8 mouse cellular contexts compared by ENCODE assay signal in the genomic region with DNA sequence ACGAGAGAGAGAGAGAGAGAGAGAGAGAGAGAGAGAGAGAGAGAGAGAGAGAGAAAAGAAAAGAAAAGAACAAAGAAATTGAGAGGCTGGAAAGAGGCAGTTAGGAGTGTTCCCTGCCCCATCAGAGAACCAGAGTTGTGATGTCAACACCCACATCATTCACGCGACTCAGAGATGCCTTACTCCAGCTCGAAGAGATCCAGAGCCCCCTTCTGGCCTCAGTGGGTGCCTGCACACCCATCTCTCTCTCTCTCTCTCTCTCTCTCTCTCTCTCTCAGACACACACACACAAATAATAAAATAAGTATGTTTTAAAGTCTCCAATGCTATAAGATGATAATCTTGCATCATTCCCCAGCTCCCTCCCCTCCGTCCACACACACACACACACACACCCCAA. TPM values are rescaled to one million over a fixed set of nuclear protein-coding genes. Genes with fewer than 3 reads are reported as not detected.
DNase-seq lines count a peak whose midpoint lies in the region; ATAC-seq and TF ChIP-seq lines count a peak whose summit lies in the region.

No protein-coding gene starts in this region.

- no peak overlapping the region for H3K27ac ChIP-seq in midbrain, embryonic 10.5 days (replicated peaks)
- no peak overlapping the region for H3K27ac ChIP-seq in midbrain, embryonic 16.5 days (ENCODE audit: low read length)
- H3K27ac ChIP-seq in olfactory bulb, adult 2 months (ENCODE audit: insufficient read depth, low read depth, low read length): no peak overlapping the region

- no peaks in the 10 kb centered on the region for H3K27me3 ChIP-seq in midbrain, embryonic 10.5 days (ENCODE audit: low read depth, poor library complexity, severe bottlenecking)
- no peaks in the 10 kb centered on the region for H3K27me3 ChIP-seq in midbrain, embryonic 16.5 days (ENCODE audit: control insufficient read depth, insufficient read depth, low read depth, low read length)

- peak; percentile 10 for DNase-seq in gastrocnemius, adult 18-20 months (ENCODE audit: low spot score)
- no peak for DNase-seq in gastrocnemius, postnatal 36 days
- peak; percentile 29 for DNase-seq in midbrain, embryonic 10.5 days (ENCODE audit: low spot score)
- peak; percentile 22 for DNase-seq in c-Kit-positive CD71-positive TER-119-negative erythroid progenitor cells, embryonic 14.5 days (ENCODE audit: low read depth)
- peak; percentile 67 for DNase-seq in induced T-regulatory cell, adult 2 months (ENCODE audit: low read depth)
- no peak for DNase-seq in urinary bladder, postnatal 10 days (ENCODE audit: low spot score)

- no peak for ATAC-seq in midbrain, embryonic 16.5 days

- H3K36me3 ChIP-seq in midbrain, embryonic 10.5 days: no peaks in the 10 kb centered on the region
- H3K36me3 ChIP-seq in midbrain, embryonic 16.5 days (ENCODE audit: control insufficient read depth, insufficient read depth, low read length): no peaks in the 10 kb centered on the region

- no peak overlapping the region for H3K4me2 ChIP-seq in midbrain, embryonic 16.5 days (ENCODE audit: low read length)

- no peak overlapping the region for H3K4me3 ChIP-seq in midbrain, embryonic 10.5 days
- H3K4me3 ChIP-seq in midbrain, embryonic 16.5 days (ENCODE audit: low read depth, low read length): no peak overlapping the region
- H3K4me3 ChIP-seq in olfactory bulb, adult 2 months (ENCODE audit: insufficient read depth, low read depth, low read length): no peak overlapping the region

- H3K9ac ChIP-seq in midbrain, embryonic 16.5 days (ENCODE audit: low read depth, low read length): no peak overlapping the region

- no peaks in the 10 kb centered on the region for H3K4me1 ChIP-seq in midbrain, embryonic 10.5 days
- H3K4me1 ChIP-seq in midbrain, embryonic 16.5 days (ENCODE audit: control insufficient read depth, insufficient read depth, low read length): no peaks in the 10 kb centered on the region
- H3K4me1 ChIP-seq in olfactory bulb, adult 2 months (ENCODE audit: control insufficient read depth, insufficient read depth, low read length): peaks cover 5% of the 10 kb centered on the region; the same call in 1 of the 2 replicates

- no peaks in the 10 kb centered on the region for H3K9me3 ChIP-seq in midbrain, embryonic 10.5 days (replicated peaks)
- no peaks in the 10 kb centered on the region for H3K9me3 ChIP-seq in midbrain, embryonic 16.5 days (replicated peaks; ENCODE audit: control insufficient read depth, low read length, poor library complexity, severe bottlenecking)

- intact Hi-C loops in gastrocnemius, postnatal 36 days (cut with DNase I): no loop called here

- TF ChIP-seq CTCF in olfactory bulb, adult 2 months (IDR thresholded peaks at IDR 0.05; ENCODE audit: insufficient read depth, low read depth, low read length): peak; percentile 34; the same call in 1 of the 2 replicates

- 42% methylated on average over 5 of the region's 5 CpGs for WGBS in midbrain, embryonic 10.5 days
- 27% methylated on average over 5 of the region's 5 CpGs for WGBS in midbrain, embryonic 16.5 days
- WGBS in olfactory bulb, adult 2 months: 18% methylated on average over 5 of the region's 5 CpGs

- no peak for TF ChIP-seq POLR2A in olfactory bulb, adult 2 months (IDR thresholded peaks at IDR 0.05; ENCODE audit: insufficient read depth, low read depth, low read length)

RNA-seq across cellular contexts. Expression of a gene that starts 47.6 kb away (rescaled TPM):
- 10 to 100 TPM; 40.0 to 45.0 TPM for total RNA-seq in gastrocnemius, adult 18-20 months (2021)
- total RNA-seq in gastrocnemius, postnatal 36 days (2021): 10 to 100 TPM; 39.5 to 42.6 TPM
- 23.4 and 23.7 TPM in 2 replicates for polyA plus RNA-seq in midbrain, embryonic 10.5 days (2016; fragmentation: Nextera tagmentation; extraction: Ambion mirVana)
- polyA plus RNA-seq in midbrain, embryonic 16.5 days (2015; fragmentation: Nextera tagmentation; extraction: Ambion mirVana): 14.4 and 14.5 TPM in 2 replicates
- not detected in 2 replicates for polyA plus RNA-seq in olfactory bulb, adult 2 months (2012; ENCODE audit: insufficient read depth, insufficient read length, low replicate concordance, missing spikeins)

Comparison
In these comparisons a context has a peak if more than half of its experiments do, and no peak if none do; other contexts are left out.
1. DNase-seq: peak in gastrocnemius, adult 18-20 months (single experiment), midbrain, embryonic 10.5 days (single experiment), c-Kit-positive CD71-positive TER-119-negative erythroid progenitor cells, embryonic 14.5 days (single experiment) and induced T-regulatory cell, adult 2 months (single experiment); none in gastrocnemius, postnatal 36 days (0 of 2) and urinary bladder, postnatal 10 days (single experiment).